Mouse (Mus musculus) heart, embryonic 16.5 days (tissue): ENCODE results near the gene Dna2. TPM values are rescaled to one million over a fixed set of nuclear protein-coding genes. Genes with fewer than 3 reads are reported as not detected.

Experiments
- ATAC-seq: fragments of 200-750 bp; cut with Nextera tagmentation; replicated peaks from 2 replicates; pipeline ENCODE4 v1.8.0; 2017; ENCODE audit warnings: moderate number of reproducible peaks; ENCODE audit not compliant: insufficient read depth, low FRiP score; ENCODE audit errors: extremely low read depth
- H3K27ac ChIP-seq: fragments of 300-500 bp; sonication (generic); 2 replicates; pipeline ENCODE4 v1.5.1; 2014; ENCODE audit warnings: mild to moderate bottlenecking, low read length, control low read depth, moderate library complexity
- H3K27me3 ChIP-seq: fragments of 300-500 bp; sonication (generic); 2 replicates; pipeline ENCODE4 v1.6.1; 2014; ENCODE audit warnings: low read length, mixed read lengths; ENCODE audit not compliant: control insufficient read depth, insufficient read depth
- H3K36me3 ChIP-seq: fragments of 300-500 bp; sonication (generic); 2 replicates; pipeline ENCODE4 v1.6.1; 2014; ENCODE audit not compliant: control insufficient read depth, insufficient read depth
- H3K4me1 ChIP-seq: fragments of 300-500 bp; sonication (generic); 2 replicates; pipeline ENCODE4 v1.6.1; 2014; ENCODE audit warnings: low read length, mixed read lengths; ENCODE audit not compliant: control insufficient read depth, insufficient read depth
- H3K4me2 ChIP-seq: fragments of 300-500 bp; sonication (generic); 2 replicates; pipeline ENCODE4 v1.6.1; 2014; ENCODE audit warnings: low read depth, mild to moderate bottlenecking, control low read depth, low read length
- H3K4me3 ChIP-seq: fragments of 300-500 bp; sonication (generic); 2 replicates; pipeline ENCODE4 v1.5.1; 2014; ENCODE audit warnings: mild to moderate bottlenecking, control low read depth, low read length
- H3K9ac ChIP-seq: fragments of 300-500 bp; sonication (generic); 2 replicates; pipeline ENCODE4 v1.6.1; 2014; ENCODE audit warnings: low read length, control low read depth
- H3K9me3 ChIP-seq: fragments of 300-500 bp; sonication (generic); replicated peaks from 2 replicates; pipeline ENCODE4 v1.6.1; 2016; ENCODE audit warnings: low read length; ENCODE audit not compliant: control insufficient read depth
- WGBS: fragments of 180-500 bp; shearing (Covaris S2); extraction: QIAGEN DNeasy Blood & Tissue Kit; methylation state at CpG from one replicate; pipeline ENCODE4 v1.1.7; 2014; 5-methylcytosine and 5-hydroxymethylcytosine counted together
- polyA plus RNA-seq: library from polyadenylated mRNA; unstranded; fragments of >200 nt; fragmentation: Nextera tagmentation; extraction: Ambion mirVana; gene quantifications from 2 replicates; pipeline ENCODE4 v1.2.1, GENCODE M21; 2015

Dna2 gene
- polyA plus RNA-seq, 1 experiment from 2014 or later: 14.4 TPM

DNA sequence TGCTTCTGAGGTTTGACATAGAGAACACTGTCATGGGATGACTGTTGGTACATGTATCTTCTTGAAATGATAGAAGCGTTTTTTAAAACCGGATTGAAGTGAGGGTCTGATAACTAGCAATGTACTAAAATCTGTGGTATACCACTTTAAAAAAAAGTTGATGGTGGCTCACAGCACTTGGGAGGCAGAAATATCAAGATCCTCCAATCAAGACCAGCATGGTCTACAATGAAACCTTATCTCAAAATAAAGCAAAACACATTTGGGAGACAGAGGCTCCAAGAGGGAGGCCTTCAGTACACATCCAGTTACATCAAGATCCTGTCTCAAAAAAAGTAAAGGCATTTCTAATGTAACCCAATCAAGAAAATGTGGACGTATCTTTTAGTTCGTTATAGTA, 74.9 kb downstream of the Dna2 start:
- Histone ChIP-seq H3K27me3 (no peaks in the 10 kb centered on the region), H3K9ac (peak overlapping the region; percentile 100), H3K4me3 (peak overlapping the region; percentile 98), H3K4me1 (peaks cover 29% of the 10 kb centered on the region), H3K27ac (no peak overlapping the region; the same call in 1 of the 2 replicates), H3K9me3 (no peaks in the 10 kb centered on the region), H3K36me3 (peaks cover 7% of the 10 kb centered on the region), H3K4me2 (peak overlapping the region; percentile 74)
- ATAC-seq: no peak
- WGBS: 30% methylated on average over 4 of the region's 4 CpGs

DNA sequence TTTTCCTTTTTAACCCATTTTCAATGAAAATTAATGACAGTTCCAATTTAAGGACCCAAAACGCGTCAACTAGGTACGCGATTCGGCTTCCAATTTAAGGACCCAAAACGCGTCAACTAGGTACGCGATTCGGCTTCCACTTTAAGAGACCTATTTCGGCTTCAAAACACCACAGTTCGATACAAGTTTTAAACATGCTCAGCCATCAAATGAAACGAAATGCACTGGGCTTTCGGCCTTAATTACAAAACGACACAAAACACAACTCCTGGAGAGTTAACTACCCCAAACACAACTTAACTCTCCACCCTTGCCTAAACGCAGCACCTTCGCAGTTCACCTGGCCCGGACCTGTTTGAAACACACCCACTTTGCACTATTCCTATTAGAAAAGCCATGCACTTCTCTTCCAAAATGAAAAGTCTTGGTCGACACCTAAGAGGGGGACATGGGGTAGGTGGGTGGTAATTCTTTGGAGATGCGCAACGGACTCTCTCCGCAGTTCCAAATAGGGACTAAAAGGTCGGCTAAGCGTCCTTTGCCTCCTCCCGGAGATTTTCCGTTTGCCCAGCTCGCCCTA, 75.8 kb downstream of the Dna2 start:
- Histone ChIP-seq H3K36me3 (no peaks in the 10 kb centered on the region), H3K9me3 (no peaks in the 10 kb centered on the region), H3K27me3 (no peaks in the 10 kb centered on the region), H3K4me1 (peaks cover 29% of the 10 kb centered on the region), H3K27ac (peak overlapping the region; percentile 99), H3K4me2 (peak overlapping the region; percentile 74), H3K4me3 (peak overlapping the region; percentile 98), H3K9ac (peak overlapping the region; percentile 100)
- no peak for ATAC-seq
- WGBS: under 1% methylated on average over 27 of the region's 27 CpGs

DNA sequence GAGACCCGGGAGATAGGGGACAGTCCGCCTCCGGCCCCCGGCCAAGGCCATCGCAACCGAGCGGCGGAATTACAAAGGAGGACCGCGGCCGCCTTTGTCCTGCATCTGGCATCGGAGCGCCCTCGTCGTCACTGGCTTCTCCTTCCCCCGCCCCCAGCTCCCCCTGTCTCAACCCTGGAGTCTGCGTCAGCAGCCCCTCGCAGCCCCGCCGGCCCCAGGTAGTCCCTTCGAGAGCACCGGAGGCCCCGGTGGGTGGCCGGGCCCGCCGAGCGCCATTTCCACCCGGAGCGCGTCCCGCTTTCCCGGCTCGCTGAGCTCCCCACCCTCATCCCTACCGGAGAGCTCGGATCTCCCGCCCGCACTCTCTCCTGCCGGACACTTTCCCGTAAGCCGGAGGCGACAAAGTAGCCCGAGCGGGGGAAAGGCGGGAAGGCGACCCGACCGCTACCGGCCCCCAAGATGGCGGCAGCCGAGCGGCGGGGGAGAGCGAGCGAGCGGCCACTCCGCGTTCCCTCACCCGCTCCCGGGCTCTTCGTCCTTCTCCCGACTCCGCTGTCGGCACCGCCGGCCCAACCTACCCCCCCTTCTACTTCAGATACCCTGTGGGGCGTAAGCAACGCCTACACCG, 76.4 kb downstream of the Dna2 start:
- peak overlapping the region; percentile 74 for H3K4me2 ChIP-seq
- H3K9me3 ChIP-seq: no peaks in the 10 kb centered on the region
- H3K27ac ChIP-seq: peak overlapping the region; percentile 99
- H3K9ac ChIP-seq: peak overlapping the region; percentile 100
- H3K4me1 ChIP-seq: peaks cover 29% of the 10 kb centered on the region
- H3K36me3 ChIP-seq: no peaks in the 10 kb centered on the region
- WGBS: under 1% methylated on average over 66 of the region's 68 CpGs
- ATAC-seq: peak; percentile 34
- no peaks in the 10 kb centered on the region for H3K27me3 ChIP-seq
- H3K4me3 ChIP-seq: peak overlapping the region; percentile 98

Other genes with a start within 250 kb of the Dna2 start
- gene Stox1, start 220.9 kb upstream of the Dna2 start, polyA plus RNA-seq: 1.5 and 1.9 TPM in 2 replicates
- gene Ccar1, start 154.7 kb upstream of the Dna2 start, polyA plus RNA-seq: 83.2 and 90.9 TPM in 2 replicates
- 22.7 and 26.9 TPM in 2 replicates for gene Tet1, start 38.0 kb upstream of the Dna2 start, polyA plus RNA-seq
- 13.8 and 14.0 TPM in 2 replicates for gene Slc25a16, start 26.4 kb upstream of the Dna2 start, polyA plus RNA-seq
- gene Rufy2, start 33.2 kb downstream of the Dna2 start, polyA plus RNA-seq: 16.5 and 16.9 TPM in 2 replicates
- 68.9 and 75.5 TPM in 2 replicates for gene Hnrnph3, start 77.2 kb downstream of the Dna2 start, polyA plus RNA-seq
- 0.77 and 0.89 TPM in 2 replicates for gene Pbld2, start 77.3 kb downstream of the Dna2 start, polyA plus RNA-seq
- 0.51 and 0.72 TPM in 2 replicates for gene Pbld1, start 113.1 kb downstream of the Dna2 start, polyA plus RNA-seq
- gene Atoh7, start 152.6 kb downstream of the Dna2 start, polyA plus RNA-seq: not detected in 2 replicates